In genomic region chr3:143759337-143759736, GRCm38 (mm10) we compare ENCODE assay signal across 14 mouse cellular contexts.
"Had no signal": no experiment of that assay in that cellular context is flagged by ENCODE, and none has a peak within 500 bp of the region (broad histone marks: within the 10 kb centered on the region; RNA-seq: fewer than 3 reads in every experiment).

No protein-coding gene starts in this region.

- H3K27ac ChIP-seq: kidney, postnatal 0 days; limb, embryonic 12.5 days; limb, embryonic 15.5 days; liver, embryonic 13.5 days had no signal

- H3K36me3 ChIP-seq: limb, embryonic 12.5 days; limb, embryonic 15.5 days; liver, embryonic 13.5 days had no signal

- H3K27me3 ChIP-seq: limb, embryonic 12.5 days; limb, embryonic 15.5 days; liver, embryonic 13.5 days had no signal

- H3K9ac ChIP-seq: limb, embryonic 12.5 days; limb, embryonic 15.5 days; liver, embryonic 13.5 days had no signal

- H3K9me3 ChIP-seq: limb, embryonic 12.5 days; limb, embryonic 15.5 days; liver, embryonic 13.5 days had no signal

- H3K4me2 ChIP-seq: limb, embryonic 12.5 days; limb, embryonic 15.5 days; liver, embryonic 13.5 days; midbrain, embryonic 11.5 days had no signal

- H3K4me1 ChIP-seq: limb, embryonic 12.5 days; limb, embryonic 15.5 days; liver, embryonic 13.5 days had no signal

- DNase-seq: kidney, adult 2 months; kidney, postnatal 36 days; left cerebral cortex, postnatal 4 days; liver, embryonic 13.5 days; lung, adult 2 months; lung, postnatal 14 days; midbrain, embryonic 14.5 days; thymus, adult 2 months; thymus, postnatal 14 days; thymus, postnatal 4 days had no signal

- H3K4me3 ChIP-seq: limb, embryonic 12.5 days; limb, embryonic 15.5 days; liver, embryonic 13.5 days had no signal
